Mouse (Mus musculus) spleen, adult 2 months (tissue): ENCODE measurements around the gene Gm45717. TPM values are rescaled to one million over a fixed set of nuclear protein-coding genes. Genes with fewer than 3 reads are reported as not detected.
A peak's percentile ranks its signal among the peaks of the same experiment; 100 is the strongest.

Experiments used
- DNase-seq, 2 experiments: peaks; one replicate each; pipeline versions ENCODE4 v3.0.0 to v3.0.0-alpha.2; 2012 to 2021; ENCODE audit warnings: low spot score in 2 of 2, low read depth in 1 of 2
- H3K27ac ChIP-seq: fragments of 200-500 bp; 2 replicates; pipeline ENCODE4 v1.5.1; 2012; ENCODE audit warnings: low read length, inconsistent platforms; ENCODE audit not compliant: insufficient read depth
- H3K27me3 ChIP-seq: fragments of 200-500 bp; 2 replicates; pipeline ENCODE4 v1.6.1; 2012; ENCODE audit warnings: mild to moderate bottlenecking, moderate library complexity, low read length, inconsistent platforms; ENCODE audit not compliant: control insufficient read depth, insufficient read depth
- H3K36me3 ChIP-seq: fragments of 200-500 bp; 2 replicates; pipeline ENCODE4 v1.6.1; 2012; ENCODE audit warnings: mild to moderate bottlenecking, low read length, inconsistent platforms; ENCODE audit not compliant: control insufficient read depth, insufficient read depth
- H3K4me1 ChIP-seq: fragments of 200-500 bp; 2 replicates; pipeline ENCODE4 v1.6.1; 2011; ENCODE audit warnings: inconsistent platforms; ENCODE audit not compliant: control insufficient read depth, insufficient read depth, insufficient read length
- H3K4me3 ChIP-seq: fragments of 200-500 bp; 2 replicates; pipeline ENCODE4 v1.5.1; 2011; ENCODE audit warnings: mild to moderate bottlenecking, inconsistent platforms; ENCODE audit not compliant: insufficient read depth, insufficient read length; ENCODE audit errors: extremely low read depth
- CTCF ChIP-seq: fragments of 200-500 bp; IDR thresholded peaks from 2 replicates; pipeline ENCODE4 v1.5.1; 2011; ENCODE audit warnings: mild to moderate bottlenecking, inconsistent platforms; ENCODE audit not compliant: insufficient read depth, insufficient read length, insufficient replicate concordance; ENCODE audit errors: extremely low read depth
- POLR2A ChIP-seq: fragments of 200-500 bp; IDR thresholded peaks from 2 replicates; pipeline ENCODE4 v1.6.1; 2011; ENCODE audit warnings: low read depth, low read length, inconsistent platforms
- WGBS: fragments of 180-500 bp; shearing (Covaris S2); methylation state at CpG from one replicate; pipeline ENCODE4 v1.1.7; 2018; 5-methylcytosine and 5-hydroxymethylcytosine counted together
- polyA plus RNA-seq: library from polyadenylated mRNA; depleted of rRNA; stranded (reverse); fragments of >200 nt; gene quantifications from 2 replicates; pipeline ENCODE4 v1.2.3, GENCODE M21; 2012

The Gm45717 gene
- polyA plus RNA-seq, 1 experiment, result not detected

DNA sequence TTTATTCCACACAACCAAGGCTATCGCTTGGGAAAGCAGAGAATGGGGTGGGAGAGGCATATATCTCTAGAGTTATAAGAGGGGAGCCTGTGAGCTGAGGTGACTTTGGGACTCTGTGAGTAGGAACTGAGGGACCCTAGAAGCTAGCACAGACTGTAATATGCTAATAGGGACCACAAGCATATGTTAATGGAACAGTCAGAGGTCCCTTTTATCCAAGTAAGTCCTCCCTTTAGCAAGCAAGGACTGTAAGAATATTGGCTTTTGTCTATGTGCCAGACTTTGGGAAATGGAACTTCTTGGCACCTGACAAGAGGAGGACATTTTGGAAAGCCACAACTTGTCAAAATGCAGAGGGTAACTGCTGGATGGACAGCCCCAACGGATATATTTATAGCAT, 16.8 kb downstream of the Gm45717 start:
- TF ChIP-seq POLR2A (no peak), CTCF (no peak)
- Histone ChIP-seq H3K4me1 (peaks cover 8% of the 10 kb centered on the region; the same call in 1 of the 2 replicates), H3K27ac (no peak overlapping the region), H3K27me3 (no peaks in the 10 kb centered on the region), H3K36me3 (no peaks in the 10 kb centered on the region), H3K4me3 (no peak overlapping the region)
- WGBS, result 79% methylated on average over 2 of the region's 2 CpGs
- DNase-seq, result no peak

DNA sequence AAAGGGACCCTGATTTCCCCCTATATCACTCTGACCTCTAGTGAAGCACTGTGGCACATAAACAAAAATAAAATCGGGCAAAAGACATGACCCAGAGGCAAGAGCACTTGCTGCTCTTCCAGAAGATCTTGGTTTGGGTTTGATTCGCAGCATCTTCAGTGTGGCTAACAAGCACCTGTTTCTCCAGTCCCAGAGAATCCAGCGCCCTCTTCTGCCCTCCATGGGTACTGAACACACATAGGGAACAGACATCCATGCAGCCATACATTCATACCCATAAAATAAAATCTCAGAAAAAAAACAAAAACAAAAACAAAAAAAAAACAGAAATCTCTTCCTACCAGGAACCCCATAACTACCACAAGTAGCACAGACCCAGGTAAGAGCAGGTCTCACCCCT, 17.3 kb downstream of the Gm45717 start:
- WGBS, result 66% methylated on average over 3 of the region's 3 CpGs
- no peak overlapping the region for H3K4me3 ChIP-seq
- no peaks in the 10 kb centered on the region for H3K27me3 ChIP-seq
- no peak overlapping the region for H3K27ac ChIP-seq
- H3K36me3 ChIP-seq, result no peaks in the 10 kb centered on the region
- DNase-seq, result no peak
- no peak for TF ChIP-seq POLR2A
- TF ChIP-seq CTCF, result no peak
- peaks cover 8% of the 10 kb centered on the region; the same call in 1 of the 2 replicates for H3K4me1 ChIP-seq

DNA sequence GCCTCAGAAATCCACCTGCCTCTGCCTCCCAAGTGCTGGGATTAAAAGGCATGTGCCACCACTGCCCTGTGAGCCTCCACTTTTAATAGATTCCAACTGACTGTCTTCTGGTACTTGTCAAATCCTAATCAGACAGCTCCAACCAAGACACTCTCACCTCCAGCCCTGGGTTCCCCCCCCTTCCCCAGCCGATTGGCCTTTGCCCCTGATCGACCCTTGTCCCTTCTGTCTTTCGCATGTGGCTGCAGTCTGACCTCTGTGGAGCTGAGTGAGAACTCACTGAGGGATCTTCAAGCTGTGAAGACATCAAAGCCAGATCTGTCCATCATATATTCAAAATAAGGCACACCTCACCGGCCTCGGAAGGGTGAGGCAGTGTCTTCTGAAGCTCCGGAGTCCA, 28.6 kb downstream of the Gm45717 start:
- Histone ChIP-seq H3K36me3 (no peaks in the 10 kb centered on the region), H3K4me3 (no peak overlapping the region), H3K27ac (no peak overlapping the region), H3K4me1 (peaks cover 4% of the 10 kb centered on the region; the same call in 1 of the 2 replicates), H3K27me3 (peaks cover 10% of the 10 kb centered on the region)
- DNase-seq, result no peak
- TF ChIP-seq CTCF (no peak), POLR2A (no peak)
- WGBS, result 93% methylated on average over 6 of the region's 6 CpGs

DNA sequence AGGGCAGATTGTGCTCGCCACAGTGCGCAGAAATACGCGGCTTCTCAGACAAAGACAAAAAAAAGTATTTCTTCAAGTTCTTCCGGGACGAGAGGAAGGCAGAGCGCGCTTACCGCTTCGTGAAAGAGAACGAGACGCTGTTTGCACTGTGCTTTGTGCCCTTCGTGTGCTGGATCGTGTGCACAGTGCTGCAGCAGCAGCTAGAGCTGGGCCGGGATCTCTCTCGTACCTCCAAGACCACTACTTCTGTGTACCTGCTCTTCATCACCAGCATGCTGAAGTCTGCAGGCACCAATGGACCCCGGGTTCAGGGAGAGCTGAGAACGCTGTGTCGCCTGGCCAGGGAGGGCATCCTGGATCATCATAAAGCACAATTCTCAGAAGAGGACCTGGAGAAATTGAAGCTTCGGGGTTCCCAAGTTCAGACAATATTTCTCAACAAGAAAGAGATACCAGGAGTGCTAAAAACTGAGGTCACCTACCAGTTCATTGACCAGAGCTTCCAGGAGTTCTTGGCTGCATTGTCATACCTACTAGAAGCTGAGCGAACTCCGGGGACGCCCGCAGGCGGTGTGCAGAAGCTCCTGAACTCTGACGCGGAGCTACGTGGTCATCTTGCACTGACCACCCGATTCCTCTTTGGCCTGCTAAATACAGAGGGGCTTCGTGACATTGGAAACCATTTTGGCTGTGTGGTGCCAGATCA, 32.5 kb downstream of the Gm45717 start:
- no peak for TF ChIP-seq CTCF
- peaks cover 13% of the 10 kb centered on the region for H3K27me3 ChIP-seq
- no peaks in the 10 kb centered on the region for H3K36me3 ChIP-seq
- peaks cover 4% of the 10 kb centered on the region; the same call in 1 of the 2 replicates for H3K4me1 ChIP-seq
- 24% methylated on average over 30 of the region's 30 CpGs for WGBS
- H3K27ac ChIP-seq, result no peak overlapping the region
- peak overlapping the region; percentile 1; the same call in 1 of the 2 replicates for H3K4me3 ChIP-seq
- no peak for DNase-seq

DNA sequence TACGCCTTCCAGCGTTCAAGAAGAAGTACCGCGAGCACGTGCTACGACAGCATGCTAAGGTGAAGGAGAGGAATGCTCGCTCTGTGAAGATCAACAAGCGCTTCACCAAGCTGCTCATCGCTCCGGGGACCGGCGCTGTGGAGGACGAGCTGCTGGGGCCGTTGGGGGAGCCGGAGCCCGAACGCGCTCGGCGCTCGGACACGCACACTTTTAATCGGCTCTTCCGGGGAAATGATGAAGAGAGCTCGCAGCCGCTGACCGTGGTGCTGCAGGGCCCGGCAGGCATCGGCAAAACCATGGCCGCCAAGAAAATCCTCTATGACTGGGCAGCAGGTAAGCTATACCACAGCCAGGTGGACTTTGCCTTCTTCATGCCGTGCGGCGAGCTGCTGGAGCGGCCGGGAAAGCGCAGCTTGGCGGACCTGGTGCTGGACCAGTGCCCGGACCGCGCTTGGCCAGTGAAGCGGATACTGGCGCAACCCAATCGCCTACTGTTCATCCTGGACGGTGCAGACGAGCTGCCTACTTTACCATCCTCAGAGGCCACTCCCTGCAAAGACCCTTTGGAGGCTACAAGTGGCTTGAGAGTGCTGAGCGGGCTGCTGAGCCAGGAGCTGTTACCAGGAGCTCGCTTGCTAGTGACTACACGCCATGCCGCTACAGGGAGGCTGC, 33.2 kb downstream of the Gm45717 start:
- Histone ChIP-seq H3K36me3 (no peaks in the 10 kb centered on the region), H3K4me1 (peaks cover 4% of the 10 kb centered on the region; the same call in 1 of the 2 replicates), H3K4me3 (peak overlapping the region; percentile 18; the same call in 1 of the 2 replicates), H3K27me3 (peaks cover 13% of the 10 kb centered on the region), H3K27ac (no peak overlapping the region)
- no peak for TF ChIP-seq CTCF
- DNase-seq, result no peak
- WGBS, result 1% methylated on average over 49 of the region's 49 CpGs

DNA sequence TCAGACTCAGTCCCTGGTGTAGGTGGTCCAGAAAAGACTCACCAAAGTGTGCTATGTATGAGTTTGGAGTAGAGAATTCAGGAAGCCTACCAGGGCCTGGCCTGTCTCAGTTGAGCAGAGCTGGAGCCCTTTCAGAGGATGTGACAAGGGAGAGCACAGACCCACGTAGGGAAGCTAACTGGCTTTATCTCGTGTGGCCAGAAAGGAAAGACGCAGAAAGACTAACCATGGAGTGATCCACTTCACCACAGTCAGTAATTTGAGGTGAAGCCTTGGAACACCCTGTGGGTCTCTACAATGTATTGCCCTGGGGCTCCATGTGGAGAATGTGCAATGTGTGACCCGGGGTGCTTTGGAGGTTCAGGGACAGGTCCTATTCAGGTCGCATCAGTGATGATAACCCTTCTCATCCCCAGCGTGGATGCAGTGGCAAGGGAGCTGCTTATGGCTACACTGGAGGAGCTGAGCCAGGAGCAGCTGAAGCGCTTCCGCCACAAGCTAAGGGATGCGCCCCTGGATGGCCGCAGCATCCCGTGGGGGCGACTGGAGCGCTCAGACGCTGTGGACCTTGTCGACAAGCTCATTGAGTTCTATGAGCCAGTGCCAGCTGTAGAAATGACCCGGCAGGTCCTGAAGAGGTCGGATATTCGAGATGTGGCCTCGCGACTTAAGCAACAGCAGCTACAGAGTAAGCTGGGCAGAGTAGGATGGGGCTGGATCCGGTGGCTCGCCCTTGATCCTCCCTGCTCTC, 34.3 kb downstream of the Gm45717 start:
- H3K27ac ChIP-seq, result no peak overlapping the region
- TF ChIP-seq POLR2A (no peak), CTCF (no peak)

DNA sequence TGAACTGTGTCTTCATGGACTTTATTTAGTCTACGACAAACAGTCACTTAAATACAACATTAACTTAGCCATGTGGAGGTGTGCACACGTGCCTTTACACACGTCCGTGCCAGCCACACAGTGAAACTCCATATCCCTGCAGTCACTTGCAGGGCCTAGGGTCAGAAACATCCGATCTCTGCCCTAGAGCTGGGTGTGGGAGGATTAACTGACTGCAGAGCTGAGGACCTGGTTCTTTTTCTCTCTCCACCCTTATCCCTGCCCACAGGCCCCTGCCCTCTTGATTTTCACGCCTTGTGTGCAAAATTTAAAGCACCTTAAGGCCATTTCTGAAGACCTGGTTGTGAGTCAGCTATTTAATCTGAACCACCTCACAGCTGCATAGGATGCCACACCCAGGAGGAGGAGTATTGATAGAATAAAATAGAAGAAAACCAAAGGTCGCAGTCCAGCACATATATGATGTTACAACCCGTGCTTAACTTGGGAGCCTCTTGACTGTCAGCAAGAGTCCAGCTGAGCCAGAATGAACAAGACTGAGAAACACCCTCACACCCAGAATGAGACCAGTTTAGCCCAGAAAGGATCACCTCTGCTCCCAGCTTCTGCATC, 35.2 kb downstream of the Gm45717 start, which contains the start of gene Nlrp6:
Gene Nlrp6 (plus strand): TSS at position 485 of the 612 bp plus-strand sequence.
- peaks cover 4% of the 10 kb centered on the region; the same call in 1 of the 2 replicates for H3K4me1 ChIP-seq
- peaks cover 13% of the 10 kb centered on the region for H3K27me3 ChIP-seq
- no peak within 1 kb of the TSS for H3K27ac ChIP-seq
- no peak within 1 kb of the TSS for H3K4me3 ChIP-seq
- no peak for TF ChIP-seq CTCF
- no peak for TF ChIP-seq POLR2A
- no peaks in the 10 kb centered on the region for H3K36me3 ChIP-seq
- WGBS, result 77% methylated on average over 8 of the region's 8 CpGs
- DNase-seq, result no peak

More for the DNA sequence above, 34.3 kb downstream of the Gm45717 start:
- WGBS, result 57% methylated on average over 22 of the region's 22 CpGs
- H3K27me3 ChIP-seq, result peaks cover 13% of the 10 kb centered on the region
- DNase-seq, result no peak
- no peaks in the 10 kb centered on the region for H3K36me3 ChIP-seq
- H3K4me3 ChIP-seq, result no peak overlapping the region
- H3K4me1 ChIP-seq, result peaks cover 4% of the 10 kb centered on the region; the same call in 1 of the 2 replicates
